Mouse (Mus musculus) cerebellum, adult 2 months (tissue): ENCODE data around the gene Mitd1.

ENCODE experiments used
- CTCF ChIP-seq: fragments of 200-500 bp; IDR thresholded peaks from 2 replicates; pipeline ENCODE4 v1.5.1; 2011; ENCODE audit warnings: low read depth, mild to moderate bottlenecking, control low read depth, low read length, moderate library complexity, borderline replicate concordance; ENCODE audit not compliant: insufficient read depth
- POLR2A ChIP-seq: fragments of 200-500 bp; IDR thresholded peaks from 2 replicates; pipeline ENCODE4 v1.6.1; 2011; ENCODE audit warnings: low read length, control low read depth, borderline replicate concordance; ENCODE audit not compliant: insufficient read depth

DNA sequence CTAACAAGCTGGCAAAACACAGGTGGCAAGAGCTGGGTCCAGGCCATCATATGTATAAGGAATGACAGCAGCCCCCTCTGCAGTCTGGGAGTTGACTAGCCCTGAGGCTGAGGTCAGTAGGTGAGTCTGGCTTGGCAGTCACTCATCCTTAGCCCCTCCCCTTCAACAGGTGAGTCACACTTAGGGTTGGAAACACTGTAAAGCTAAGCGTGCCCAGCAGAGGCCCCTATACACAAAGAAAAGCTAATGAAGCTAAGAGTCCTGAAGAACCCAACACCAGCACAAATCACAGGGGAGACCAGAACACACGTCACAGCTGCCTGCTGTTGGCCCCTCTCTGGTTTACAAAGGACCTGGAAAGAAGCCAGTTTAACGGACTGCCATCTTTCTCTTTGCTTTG is 41.6 kb upstream of the Mitd1 start:
- TF ChIP-seq POLR2A (no peak), CTCF (no peak)
